Mouse (Mus musculus) embryonic facial prominence, embryonic 15.5 days (tissue): ENCODE results near the gene Tti1. TPM values are rescaled to one million over a fixed set of nuclear protein-coding genes. Genes with fewer than 3 reads are reported as not detected.

Experiments
- ATAC-seq: fragments of 200-750 bp; cut with Nextera tagmentation; 2 replicates; pipeline ENCODE4 v1.8.0; 2017; ENCODE audit warnings: low read depth, moderate TSS enrichment; ENCODE audit not compliant: insufficient number of reproducible peaks, low FRiP score, low TSS enrichment
- H3K27ac ChIP-seq: fragments of 300-500 bp; sonication (generic); replicated peaks from 2 replicates; pipeline ENCODE4 v1.5.1; 2015; ENCODE audit warnings: mild to moderate bottlenecking, inconsistent platforms
- H3K27me3 ChIP-seq: fragments of 300-500 bp; sonication (generic); 2 replicates; pipeline ENCODE4 v1.6.1; 2015; ENCODE audit warnings: inconsistent platforms
- H3K36me3 ChIP-seq: fragments of 300-500 bp; sonication (generic); 2 replicates; pipeline ENCODE4 v1.6.1; 2015; ENCODE audit warnings: mild to moderate bottlenecking, inconsistent platforms
- H3K4me1 ChIP-seq: fragments of 300-500 bp; sonication (generic); 2 replicates; pipeline ENCODE4 v1.6.1; 2015; ENCODE audit warnings: inconsistent platforms
- H3K4me2 ChIP-seq: fragments of 300-500 bp; sonication (generic); replicated peaks from 2 replicates; pipeline ENCODE4 v1.6.1; 2015; ENCODE audit warnings: mild to moderate bottlenecking, inconsistent platforms
- H3K4me3 ChIP-seq: fragments of 300-500 bp; sonication (generic); replicated peaks from 2 replicates; pipeline ENCODE4 v1.5.1; 2015; ENCODE audit warnings: mild to moderate bottlenecking, inconsistent platforms
- H3K9ac ChIP-seq: fragments of 300-500 bp; sonication (generic); 2 replicates; pipeline ENCODE4 v1.6.1; 2015; ENCODE audit warnings: inconsistent platforms
- H3K9me3 ChIP-seq: fragments of 300-500 bp; sonication (generic); replicated peaks from 2 replicates; pipeline ENCODE4 v1.6.1; 2016; ENCODE audit warnings: inconsistent platforms
- WGBS: fragments of 180-500 bp; shearing (Covaris S2); methylation state at CpG from one replicate; pipeline ENCODE4 v1.1.7; 2015; 5-methylcytosine and 5-hydroxymethylcytosine counted together
- polyA plus RNA-seq: library from polyadenylated mRNA; unstranded; fragments of >200 nt; fragmentation: Nextera tagmentation; extraction: Ambion mirVana; gene quantifications from 2 replicates; pipeline ENCODE4 v1.2.1, GENCODE M21; 2015

The Tti1 gene
- 21.0 and 24.6 TPM in 2 replicates for polyA plus RNA-seq

DNA sequence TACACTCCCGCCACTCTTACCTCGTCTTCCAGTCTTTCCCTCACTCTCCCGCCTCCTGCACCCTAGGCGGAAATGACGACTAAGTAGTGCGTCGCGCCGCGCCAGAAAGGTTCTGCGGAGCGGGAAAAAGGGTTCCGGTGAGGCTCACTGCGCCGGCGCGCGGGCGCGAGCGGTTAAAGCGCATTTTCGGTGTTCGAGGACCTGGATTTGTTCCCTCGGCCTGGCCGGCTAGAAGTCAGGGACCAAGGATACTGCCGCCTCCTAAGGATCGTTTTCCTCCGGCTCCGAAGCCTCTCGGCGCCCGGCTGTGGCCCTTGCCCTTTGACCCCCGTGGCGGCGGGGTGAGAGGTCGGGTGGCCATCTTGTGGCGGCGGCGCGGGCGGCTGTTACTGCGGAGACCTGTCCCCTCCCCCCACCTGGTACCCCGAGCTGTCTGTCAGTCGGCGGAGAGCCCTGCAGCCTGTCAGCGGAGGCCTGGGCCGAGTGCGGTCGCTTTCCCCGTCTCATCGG is at the start of gene Tti1, which contains the start of gene Rprd1b:
TSS of gene Tti1 (minus strand) at position 80 of the 510 bp plus-strand sequence.
TSS of gene Rprd1b (plus strand) at position 144 of the 510 bp plus-strand sequence.
- H3K27me3 ChIP-seq = no peaks in the 10 kb centered on the region
- no peaks in the 10 kb centered on the region for H3K9me3 ChIP-seq
- peak within 1 kb of the TSS; percentile 93 for H3K9ac ChIP-seq
- H3K27ac ChIP-seq = peak within 1 kb of the TSS; percentile 97
- H3K4me2 ChIP-seq = peak within 1 kb of the TSS; percentile 73
- WGBS = under 1% methylated on average over 52 of the region's 52 CpGs
- peak within 1 kb of the TSS; percentile 96 for H3K4me3 ChIP-seq
- peaks cover 35% of the 10 kb centered on the region for H3K4me1 ChIP-seq
- peak; percentile 91 for ATAC-seq
- no peaks in the 10 kb centered on the region; the same call in 1 of the 2 replicates for H3K36me3 ChIP-seq

GRCm38 (mm10) chr2:158077981-158078380 is 49.7 kb upstream of the Tti1 start:
- H3K36me3 ChIP-seq = peaks cover 48% of the 10 kb centered on the region
- no peaks in the 10 kb centered on the region for H3K9me3 ChIP-seq
- no peak overlapping the region for H3K4me2 ChIP-seq
- no peak for ATAC-seq
- H3K9ac ChIP-seq = no peak overlapping the region
- no peak overlapping the region for H3K27ac ChIP-seq
- H3K4me1 ChIP-seq = no peaks in the 10 kb centered on the region
- WGBS = 84% methylated on average over 2 of the region's 2 CpGs
- no peak overlapping the region for H3K4me3 ChIP-seq
- H3K27me3 ChIP-seq = no peaks in the 10 kb centered on the region

- ATAC-seq = no peak
- H3K4me2 ChIP-seq = no peak overlapping the region
- H3K36me3 ChIP-seq = peaks cover 60% of the 10 kb centered on the region
- 81% methylated on average over 6 of the region's 6 CpGs for WGBS
- no peaks in the 10 kb centered on the region for H3K9me3 ChIP-seq
- no peak overlapping the region for H3K9ac ChIP-seq
- no peak overlapping the region for H3K4me3 ChIP-seq
- no peak overlapping the region for H3K27ac ChIP-seq
- H3K27me3 ChIP-seq = no peaks in the 10 kb centered on the region
- H3K4me1 ChIP-seq = no peaks in the 10 kb centered on the region
These were observed 48.5 kb upstream of the Tti1 start for GRCm38 (mm10) chr2:158076690-158077089.

DNA sequence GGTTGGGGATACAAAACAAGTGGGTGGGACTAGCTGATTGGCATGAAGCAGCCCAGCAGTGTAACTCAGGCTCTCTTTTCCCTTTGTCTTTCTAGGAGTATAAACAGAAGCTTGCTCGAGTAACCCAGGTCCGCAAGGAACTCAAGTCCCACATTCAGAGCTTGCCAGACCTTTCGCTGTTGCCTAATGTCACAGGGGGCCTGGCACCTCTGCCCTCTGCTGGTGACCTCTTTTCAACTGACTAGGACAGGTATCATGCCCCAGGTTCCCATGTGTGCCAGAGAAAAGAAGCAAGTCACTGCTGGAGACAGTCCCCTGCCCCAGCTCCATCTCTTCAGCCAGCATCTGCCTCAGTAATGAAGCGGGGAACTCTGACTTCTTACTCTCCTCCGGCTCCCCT is 46.6 kb upstream of the Tti1 start:
- H3K27me3 ChIP-seq = no peaks in the 10 kb centered on the region
- H3K9me3 ChIP-seq = no peaks in the 10 kb centered on the region
- H3K4me1 ChIP-seq = no peaks in the 10 kb centered on the region
- ATAC-seq = no peak
- WGBS = 85% methylated on average over 5 of the region's 5 CpGs
- H3K36me3 ChIP-seq = peaks cover 76% of the 10 kb centered on the region
- H3K4me2 ChIP-seq = no peak overlapping the region
- H3K27ac ChIP-seq = no peak overlapping the region
- H3K4me3 ChIP-seq = no peak overlapping the region
- no peak overlapping the region for H3K9ac ChIP-seq

GRCm38 (mm10) chr2:158071633-158071995 is 43.4 kb upstream of the Tti1 start:
- Histone ChIP-seq H3K4me3 (no peak overlapping the region), H3K9me3 (no peaks in the 10 kb centered on the region), H3K36me3 (peaks cover 67% of the 10 kb centered on the region), H3K9ac (no peak overlapping the region), H3K4me2 (no peak overlapping the region), H3K4me1 (peaks cover 5% of the 10 kb centered on the region; the same call in 1 of the 2 replicates), H3K27ac (no peak overlapping the region), H3K27me3 (no peaks in the 10 kb centered on the region)
- WGBS = 94% methylated on average over 5 of the region's 5 CpGs
- ATAC-seq = no peak

- 82% methylated on average over 3 of the region's 3 CpGs for WGBS
- peaks cover 61% of the 10 kb centered on the region for H3K36me3 ChIP-seq
- H3K9ac ChIP-seq = no peak overlapping the region
- no peak overlapping the region for H3K4me3 ChIP-seq
- H3K4me1 ChIP-seq = peaks cover 10% of the 10 kb centered on the region; the same call in 1 of the 2 replicates
- H3K9me3 ChIP-seq = no peaks in the 10 kb centered on the region
- no peaks in the 10 kb centered on the region for H3K27me3 ChIP-seq
- ATAC-seq = no peak
- no peak overlapping the region for H3K27ac ChIP-seq
- H3K4me2 ChIP-seq = no peak overlapping the region
These were observed 42.8 kb upstream of the Tti1 start for GRCm38 (mm10) chr2:158070885-158071632.

- no peak overlapping the region for H3K27ac ChIP-seq
- H3K36me3 ChIP-seq = peaks cover 47% of the 10 kb centered on the region
- H3K4me2 ChIP-seq = no peak overlapping the region
- peaks cover 12% of the 10 kb centered on the region; the same call in 1 of the 2 replicates for H3K4me1 ChIP-seq
- no peak for ATAC-seq
- H3K9ac ChIP-seq = no peak overlapping the region
- no peak overlapping the region for H3K4me3 ChIP-seq
- H3K9me3 ChIP-seq = no peaks in the 10 kb centered on the region
- H3K27me3 ChIP-seq = no peaks in the 10 kb centered on the region
These were observed 40.3 kb upstream of the Tti1 start for GRCm38 (mm10) chr2:158068444-158068971.

GRCm38 (mm10) chr2:158067260-158067824 is 39.1 kb upstream of the Tti1 start:
- Histone ChIP-seq H3K27ac (no peak overlapping the region), H3K4me1 (peaks cover 12% of the 10 kb centered on the region; the same call in 1 of the 2 replicates), H3K4me2 (no peak overlapping the region), H3K9ac (no peak overlapping the region), H3K27me3 (no peaks in the 10 kb centered on the region), H3K9me3 (no peaks in the 10 kb centered on the region), H3K4me3 (no peak overlapping the region), H3K36me3 (peaks cover 42% of the 10 kb centered on the region)
- ATAC-seq = no peak
- WGBS = 92% methylated on average over 5 of the region's 5 CpGs

DNA sequence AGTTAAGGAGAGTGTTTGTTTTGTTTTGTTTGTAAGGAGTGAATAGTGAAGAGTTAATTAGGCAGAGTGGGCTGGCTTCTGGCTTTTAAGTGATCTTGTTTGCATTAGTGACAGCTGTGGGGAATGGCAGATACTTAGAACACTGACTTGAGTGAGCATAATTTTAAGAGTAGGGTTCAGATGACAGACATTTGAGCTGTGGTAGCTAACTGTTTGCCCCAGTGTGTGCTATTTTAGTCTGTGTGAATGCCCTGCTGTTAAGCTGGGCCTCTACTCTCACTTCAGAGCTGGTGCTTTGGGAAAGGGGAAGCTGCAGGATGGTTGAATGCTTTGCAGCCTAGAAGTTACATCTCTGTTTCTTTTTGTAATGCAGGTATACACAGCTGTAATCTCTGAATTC is 38.2 kb upstream of the Tti1 start:
- peaks cover 43% of the 10 kb centered on the region for H3K36me3 ChIP-seq
- peak; percentile 76 for ATAC-seq

GRCm38 (mm10) chr2:158065064-158065463 is 36.8 kb upstream of the Tti1 start:
- Histone ChIP-seq H3K4me1 (peaks cover 12% of the 10 kb centered on the region; the same call in 1 of the 2 replicates), H3K9ac (no peak overlapping the region), H3K36me3 (peaks cover 43% of the 10 kb centered on the region; the same call in 1 of the 2 replicates), H3K9me3 (no peaks in the 10 kb centered on the region), H3K27ac (no peak overlapping the region), H3K4me2 (no peak overlapping the region), H3K27me3 (no peaks in the 10 kb centered on the region), H3K4me3 (no peak overlapping the region)
- no peak for ATAC-seq
- 75% methylated on average over 5 of the region's 5 CpGs for WGBS

More for the DNA sequence above, 38.2 kb upstream of the Tti1 start:
- Histone ChIP-seq H3K4me2 (no peak overlapping the region), H3K4me1 (peaks cover 12% of the 10 kb centered on the region; the same call in 1 of the 2 replicates), H3K4me3 (no peak overlapping the region), H3K27ac (peak overlapping the region; percentile 48; the same call in 1 of the 2 replicates), H3K27me3 (no peaks in the 10 kb centered on the region), H3K9ac (no peak overlapping the region), H3K9me3 (no peaks in the 10 kb centered on the region)

- Histone ChIP-seq H3K4me1 (peaks cover 12% of the 10 kb centered on the region; the same call in 1 of the 2 replicates), H3K9me3 (no peaks in the 10 kb centered on the region), H3K4me3 (no peak overlapping the region), H3K4me2 (no peak overlapping the region), H3K9ac (no peak overlapping the region), H3K36me3 (peaks cover 46% of the 10 kb centered on the region), H3K27ac (no peak overlapping the region), H3K27me3 (no peaks in the 10 kb centered on the region)
- 40% methylated on average over 3 of the region's 3 CpGs for WGBS
- no peak for ATAC-seq
These were observed 36.4 kb upstream of the Tti1 start for GRCm38 (mm10) chr2:158064571-158065048.
